Mouse (Mus musculus): ENCODE measurements at regions not wholly inside any gene's neighbourhood (a gene's known extent, or its start where the extent isn't known, plus 50 kb on each side); places are given as distances from the start of the nearest gene placed in this dataset.

DNA sequence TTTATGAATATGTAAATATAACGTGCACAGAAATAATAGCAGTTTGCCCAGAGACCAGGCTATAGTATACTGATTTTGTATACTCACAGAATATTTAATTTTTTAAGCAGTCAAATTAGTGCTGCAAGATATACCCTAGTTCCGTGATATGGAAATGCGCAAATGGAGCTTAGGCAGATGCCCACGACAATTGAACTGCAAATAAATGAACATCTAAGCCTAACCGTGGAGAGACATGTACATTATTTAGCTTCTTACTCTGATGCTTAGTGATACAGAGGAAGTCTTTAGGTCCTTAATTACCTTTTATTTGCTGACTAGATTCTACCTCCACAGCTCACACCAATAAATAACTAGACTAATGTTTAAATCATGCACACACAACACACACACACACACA, 221.9 kb downstream of the Usp25 start:
- DNase-seq, result no peak

All from kidney, postnatal 14 days (tissue).